In the genomic region with DNA sequence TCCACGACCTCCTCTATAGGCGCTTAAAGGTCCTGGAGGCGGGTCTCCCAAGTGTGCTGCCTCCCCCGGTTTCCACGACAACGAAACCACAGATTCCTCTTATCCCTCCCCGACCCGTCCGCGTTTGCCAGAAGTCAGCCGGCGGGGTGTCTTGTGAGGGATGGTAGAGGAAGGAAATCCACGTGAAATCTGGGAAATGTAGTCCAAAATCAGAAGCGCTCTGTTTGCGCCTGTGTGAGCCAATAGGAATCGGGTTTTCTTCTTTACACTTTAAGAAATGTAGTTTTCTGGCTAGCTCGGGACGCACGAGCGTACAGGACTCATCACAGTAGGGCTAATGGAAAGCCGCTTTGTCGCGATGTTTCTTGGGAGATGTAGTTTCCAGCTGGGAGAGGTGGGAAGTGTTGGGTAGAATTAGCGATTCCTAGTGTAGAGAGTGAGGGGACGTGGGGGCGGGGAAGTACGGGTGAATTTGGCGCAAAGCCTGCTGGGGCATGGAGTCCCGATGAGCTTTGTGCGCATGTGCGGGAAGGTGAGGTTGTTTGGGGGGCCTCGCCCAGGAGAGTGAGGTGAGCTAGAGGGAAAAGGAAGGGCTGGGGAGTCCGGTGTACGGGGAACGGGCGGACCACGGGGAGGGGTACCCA, we compare ENCODE assay signal across 7 mouse cellular contexts. TPM values are rescaled to one million over a fixed set of nuclear protein-coding genes. Genes with fewer than 3 reads are reported as not detected.
DNase-seq lines count a peak whose midpoint lies in the region; ATAC-seq lines count a peak whose summit lies in the region.

Zfp444 (plus strand) TSS at position 221 of the 644 bp plus-strand sequence.

- peak; percentile 96 for ATAC-seq in intestine, embryonic 15.5 days

- no peaks in the 10 kb centered on the region for H3K9me3 ChIP-seq in intestine, embryonic 15.5 days
- 0 out of 2 replicates have a peak, but pooled peaks cover 3% of the 10 kb centered on the region for H3K9me3 ChIP-seq in midbrain, embryonic 10.5 days (replicated peaks)

- H3K27ac ChIP-seq in intestine, embryonic 15.5 days, result peak within 1 kb of the TSS; percentile 70
- peak within 1 kb of the TSS; percentile 91 for H3K27ac ChIP-seq in midbrain, embryonic 10.5 days (replicated peaks)

- intact Hi-C loops in gastrocnemius, postnatal 36 days (cut with DNase I), result loop anchor here (5.0 to 10.0 kb wide), 2 partner anchors 45 to 113 kb away; partner anchors contain the start of gene Zfp667
- intact Hi-C loops in left cerebral cortex, postnatal 25 days (cut with DNase I), result loop anchor here (1.0 to 10.0 kb wide), 4 partner anchors 17 to 1087 kb away; partner anchors contain the start of genes Epn1 and Zfp787

- peaks cover 11% of the 10 kb centered on the region for H3K4me1 ChIP-seq in intestine, embryonic 15.5 days (replicated peaks)
- H3K4me1 ChIP-seq in midbrain, embryonic 10.5 days, result peaks cover 24% of the 10 kb centered on the region

- DNase-seq in adrenal gland, adult 2 months, result peak; percentile 98
- peak; percentile 97 for DNase-seq in embryo, embryonic 11.5 days (ENCODE audit: low read depth, low spot score)
- DNase-seq in gastrocnemius, postnatal 36 days, result peak; percentile 91 to 95
- DNase-seq in left cerebral cortex, postnatal 25 days (ENCODE audit: low spot score in 2 of 2), result peak; percentile 99 to 100
- peak; percentile 97 for DNase-seq in midbrain, embryonic 10.5 days (ENCODE audit: low spot score)
- peak; percentile 100 for DNase-seq in right cerebral cortex, postnatal 4 days

- H3K36me3 ChIP-seq in intestine, embryonic 15.5 days, result 0 out of 2 replicates have a peak, but pooled peaks cover 2% of the 10 kb centered on the region
- peaks cover 18% of the 10 kb centered on the region for H3K36me3 ChIP-seq in midbrain, embryonic 10.5 days

- H3K4me2 ChIP-seq in intestine, embryonic 15.5 days (replicated peaks), result peak within 1 kb of the TSS; percentile 71

- H3K4me3 ChIP-seq in intestine, embryonic 15.5 days (replicated peaks), result peak within 1 kb of the TSS; percentile 65
- peak within 1 kb of the TSS; percentile 81 for H3K4me3 ChIP-seq in midbrain, embryonic 10.5 days

- peak within 1 kb of the TSS; percentile 79 for H3K9ac ChIP-seq in intestine, embryonic 15.5 days

- no peaks in the 10 kb centered on the region for H3K27me3 ChIP-seq in intestine, embryonic 15.5 days (replicated peaks)
- H3K27me3 ChIP-seq in midbrain, embryonic 10.5 days (ENCODE audit: low read depth, poor library complexity, severe bottlenecking), result no peaks in the 10 kb centered on the region

- under 1% methylated on average over 37 of the region's 37 CpGs for WGBS in intestine, embryonic 15.5 days
- 2% methylated on average over 37 of the region's 37 CpGs for WGBS in midbrain, embryonic 10.5 days

RNA-seq across cellular contexts. Expression of gene Zfp444, which starts in this region (rescaled TPM):
- total RNA-seq in adrenal gland, adult 2 months (2021), result 10 to 100 TPM; 22.5 to 31.1 TPM
- polyA plus RNA-seq in adrenal gland, adult 2 months (2012; rRNA removed), result 50.7 and 61.8 TPM in 2 replicates
- 1 to 10 TPM; 7.2 to 8.3 TPM for total RNA-seq in gastrocnemius, postnatal 36 days (2021)
- 43.2 and 43.4 TPM in 2 replicates for polyA plus RNA-seq in intestine, embryonic 15.5 days (2015; fragmentation: Nextera tagmentation; extraction: Ambion mirVana)
- 10 to 100 TPM; 56.7 to 69.6 TPM for total RNA-seq in left cerebral cortex, postnatal 25 days (2021)
- 81.8 and 86.1 TPM in 2 replicates for polyA plus RNA-seq in midbrain, embryonic 10.5 days (2016; fragmentation: Nextera tagmentation; extraction: Ambion mirVana)

Comparison
In these comparisons a context has a peak if more than half of its experiments do, and no peak if none do; other contexts are left out.
1. Peak in every context shown above with its lines: DNase-seq, ATAC-seq, H3K4me3 ChIP-seq and H3K27ac ChIP-seq.